Mouse (Mus musculus) E14TG2a.4 (cell line): Measurements from ENCODE around the gene Fhl5.
A peak's percentile ranks its signal among the peaks of the same experiment; 100 is the strongest.
"Not testable (repeated sequence)": the region's sequence is repeated elsewhere in the genome, so short reads cannot be mapped to it uniquely, and the experiment has no call there.

ENCODE experiments used
- H3K27me3 ChIP-seq: 2 replicates; pipeline ENCODE4 v1.6.1; 2014; ENCODE audit warnings: low read length, control low read depth; ENCODE audit not compliant: insufficient read depth
- H3K36me3 ChIP-seq: 2 replicates; pipeline ENCODE4 v1.6.1; 2014; ENCODE audit warnings: low read length, control low read depth; ENCODE audit not compliant: insufficient read depth
- H3K4me1 ChIP-seq: replicated peaks from 2 replicates; pipeline ENCODE4 v1.6.1; 2014; ENCODE audit warnings: low read depth, low read length, control low read depth
- H3K4me3 ChIP-seq: replicated peaks from 2 replicates; pipeline ENCODE4 v1.5.1; 2014; ENCODE audit warnings: mild to moderate bottlenecking, low read length
- H3K9me3 ChIP-seq: 2 replicates; pipeline ENCODE4 v1.6.1; 2014; ENCODE audit warnings: low read length, control low read depth
- CTCF ChIP-seq: conservative IDR thresholded peaks from 2 replicates; pipeline ENCODE4 v1.5.1; 2014; ENCODE audit warnings: low read length
- NANOG ChIP-seq: IDR thresholded peaks from 2 replicates; pipeline ENCODE4 v1.6.1; 2014; ENCODE audit warnings: borderline replicate concordance, low read length, mixed read lengths
- POU5F1 ChIP-seq: IDR thresholded peaks from 2 replicates; pipeline ENCODE4 v1.6.1; 2014; ENCODE audit warnings: low read length, borderline replicate concordance

Gene Fhl5

DNA sequence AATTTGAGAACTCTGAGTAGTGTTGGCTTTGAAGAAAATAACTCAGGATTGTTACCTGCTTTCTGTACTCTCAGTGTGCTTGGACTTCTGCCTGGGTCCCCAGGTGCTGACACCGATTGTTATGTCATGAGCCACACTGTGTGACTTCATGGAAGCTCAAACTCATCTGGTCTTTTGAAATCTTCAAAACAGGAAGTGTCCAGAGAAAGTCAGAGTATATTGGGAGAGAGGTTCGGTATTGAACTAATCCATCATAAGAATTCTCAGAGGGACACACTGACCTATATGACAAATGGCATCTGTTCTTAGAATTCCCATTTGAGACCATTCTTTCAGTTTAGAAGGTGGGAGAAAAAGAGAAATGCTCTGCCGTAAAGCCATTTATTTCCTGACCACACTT lies at the start of gene Fhl5:
Gene Fhl5, minus strand, starts transcription at position 101 of the 400 bp plus-strand sequence.
- TF ChIP-seq NANOG: no peak
- no peak for TF ChIP-seq CTCF
- no peak for TF ChIP-seq POU5F1
- no peaks in the 10 kb centered on the region for H3K9me3 ChIP-seq
- H3K4me1 ChIP-seq: no peaks in the 10 kb centered on the region

DNA sequence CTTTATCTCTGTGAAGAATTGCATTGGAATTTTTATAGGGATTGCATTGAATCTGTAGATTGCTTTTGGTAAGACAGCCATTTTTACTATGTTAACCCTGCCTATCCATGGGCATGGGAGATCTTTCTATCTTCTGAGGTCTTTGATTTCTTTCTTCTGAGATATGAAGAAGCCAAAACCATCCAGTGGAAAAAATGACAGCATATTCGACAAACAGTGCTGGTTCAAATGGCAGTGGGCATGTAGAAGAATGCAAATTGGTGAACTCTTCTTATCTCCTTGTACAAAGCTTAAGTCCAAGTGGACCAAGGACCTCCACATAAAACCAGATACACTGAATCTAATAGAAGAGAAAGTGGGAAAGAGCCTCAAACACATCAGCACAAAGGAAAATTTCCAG lies 42.3 kb upstream of the Fhl5 start:
- not testable (repeated sequence) for H3K27me3 ChIP-seq, H3K36me3 ChIP-seq, H3K4me3 ChIP-seq, H3K9me3 ChIP-seq
- peaks cover 16% of the 10 kb centered on the region for H3K4me1 ChIP-seq

More for the DNA sequence above, at the start of gene Fhl5:
- no peaks in the 10 kb centered on the region for H3K36me3 ChIP-seq
- no peaks in the 10 kb centered on the region for H3K27me3 ChIP-seq
- no peak within 1 kb of the TSS for H3K4me3 ChIP-seq

DNA sequence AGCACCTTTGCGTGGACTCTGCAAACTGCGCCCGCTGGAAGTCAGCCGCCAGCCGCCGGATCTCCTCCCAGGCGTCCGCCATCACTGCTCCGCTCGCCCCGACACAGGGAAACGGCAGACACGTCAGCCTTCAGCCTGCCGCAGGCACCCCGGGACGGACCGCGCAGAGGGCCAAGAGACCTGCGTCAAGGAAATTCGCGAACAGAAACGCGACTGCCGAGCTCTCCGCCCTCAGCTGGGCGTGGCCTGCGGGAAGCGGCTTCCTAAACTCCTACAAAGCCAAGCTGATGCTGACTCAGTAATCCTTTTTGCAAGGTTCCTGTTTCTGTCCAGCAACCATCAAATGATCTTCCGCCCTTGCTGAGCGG lies 39.0 kb upstream of the Fhl5 start, which contains the start of gene Ufl1:
Gene Ufl1, minus strand, starts transcription at position 151 of the 368 bp plus-strand sequence.
- Histone ChIP-seq H3K27me3 (no peaks in the 10 kb centered on the region), H3K4me1 (peaks cover 16% of the 10 kb centered on the region), H3K4me3 (peak within 1 kb of the TSS; percentile 93), H3K36me3 (peaks cover 20% of the 10 kb centered on the region), H3K9me3 (no peaks in the 10 kb centered on the region; the same call in 1 of the 2 replicates)
- no peak for TF ChIP-seq POU5F1
- no peak for TF ChIP-seq NANOG
- no peak for TF ChIP-seq CTCF

- Histone ChIP-seq H3K9me3 (no peaks in the 10 kb centered on the region; the same call in 1 of the 2 replicates), H3K4me3 (peak overlapping the region; percentile 93), H3K36me3 (peaks cover 21% of the 10 kb centered on the region), H3K4me1 (peaks cover 16% of the 10 kb centered on the region), H3K27me3 (no peaks in the 10 kb centered on the region)
- TF ChIP-seq NANOG (no peak), POU5F1 (no peak), CTCF (no peak)
These were observed 38.4 kb upstream of the Fhl5 start for GRCm38 (mm10) chr4:25280938-25281670.

GRCm38 (mm10) chr4:25272861-25273627 lies 30.4 kb upstream of the Fhl5 start:
- peaks cover 81% of the 10 kb centered on the region for H3K36me3 ChIP-seq
- H3K9me3 ChIP-seq: no peaks in the 10 kb centered on the region; the same call in 1 of the 2 replicates
- H3K4me3 ChIP-seq: no peak overlapping the region
- no peaks in the 10 kb centered on the region for H3K27me3 ChIP-seq
- no peaks in the 10 kb centered on the region for H3K4me1 ChIP-seq
- TF ChIP-seq CTCF (no peak), NANOG (no peak), POU5F1 (no peak)

- H3K4me1 ChIP-seq: no peaks in the 10 kb centered on the region
- H3K27me3 ChIP-seq: no peaks in the 10 kb centered on the region
- H3K4me3 ChIP-seq: no peak overlapping the region
- peaks cover 81% of the 10 kb centered on the region for H3K36me3 ChIP-seq
- no peaks in the 10 kb centered on the region; the same call in 1 of the 2 replicates for H3K9me3 ChIP-seq
- TF ChIP-seq CTCF: no peak
- no peak for TF ChIP-seq POU5F1
- TF ChIP-seq NANOG: no peak
These were observed 29.2 kb upstream of the Fhl5 start for GRCm38 (mm10) chr4:25271926-25272325.

GRCm38 (mm10) chr4:25267144-25267543 lies 24.5 kb upstream of the Fhl5 start:
- Histone ChIP-seq H3K36me3 (peaks cover 61% of the 10 kb centered on the region), H3K4me3 (no peak overlapping the region), H3K9me3 (no peaks in the 10 kb centered on the region), H3K4me1 (peaks cover 7% of the 10 kb centered on the region; the same call in 1 of the 2 replicates), H3K27me3 (no peaks in the 10 kb centered on the region)
- no peak for TF ChIP-seq NANOG
- no peak for TF ChIP-seq CTCF
- no peak for TF ChIP-seq POU5F1

DNA sequence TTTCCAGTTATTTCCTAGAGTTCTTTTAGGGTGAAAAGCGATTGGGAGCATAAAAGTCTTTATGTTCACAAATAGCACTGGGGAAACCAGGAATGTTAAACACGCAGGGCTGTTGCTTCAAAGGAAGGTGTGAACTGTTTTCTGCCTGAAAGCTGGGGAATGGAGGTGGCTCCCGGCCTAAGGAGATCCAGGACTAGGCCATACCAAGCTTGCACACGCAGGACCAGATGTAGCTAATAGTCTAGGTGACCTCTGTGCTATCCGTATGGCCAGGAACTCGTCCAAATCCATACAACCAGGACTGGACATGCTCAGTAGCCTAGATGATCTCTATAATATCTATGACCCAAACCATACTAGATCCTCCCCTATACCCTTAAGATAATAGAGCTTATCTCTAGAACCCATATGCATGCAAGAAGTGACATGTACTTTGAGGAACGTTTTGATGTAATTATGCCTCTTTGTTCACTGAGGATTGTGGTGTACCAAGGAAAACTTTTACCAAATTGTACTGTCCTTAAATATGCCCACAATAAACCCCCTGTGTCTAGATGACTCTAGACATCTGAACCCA lies 15.2 kb upstream of the Fhl5 start:
- Histone ChIP-seq H3K4me3 (no peak overlapping the region), H3K27me3 (no peaks in the 10 kb centered on the region), H3K9me3 (no peaks in the 10 kb centered on the region), H3K36me3 (peaks cover 44% of the 10 kb centered on the region), H3K4me1 (no peaks in the 10 kb centered on the region)
- TF ChIP-seq POU5F1 (no peak), CTCF (no peak), NANOG (no peak)

DNA sequence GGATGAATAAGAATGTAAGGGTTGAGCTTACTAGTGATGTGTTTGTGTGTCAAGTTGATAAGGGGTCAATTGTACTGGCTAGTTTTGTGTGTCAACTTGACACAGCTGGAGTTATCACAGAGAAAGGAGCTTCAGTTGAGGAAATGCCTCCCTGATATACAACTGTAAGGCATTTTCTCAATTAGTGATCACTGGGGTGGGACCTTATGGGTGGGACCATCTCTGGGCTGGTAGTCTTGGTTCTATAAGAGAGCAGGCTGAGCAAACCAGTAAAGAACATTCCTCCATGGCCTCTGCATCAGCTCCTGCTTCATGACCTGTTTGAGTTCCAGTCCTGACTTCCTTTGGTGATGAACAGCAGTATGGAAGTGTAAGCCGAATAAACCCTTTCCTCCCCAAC lies 7.0 kb downstream of the Fhl5 start:
- H3K27me3 ChIP-seq, H3K36me3 ChIP-seq, H3K9me3 ChIP-seq, H3K4me3 ChIP-seq, H3K4me1 ChIP-seq: not testable (repeated sequence)

DNA sequence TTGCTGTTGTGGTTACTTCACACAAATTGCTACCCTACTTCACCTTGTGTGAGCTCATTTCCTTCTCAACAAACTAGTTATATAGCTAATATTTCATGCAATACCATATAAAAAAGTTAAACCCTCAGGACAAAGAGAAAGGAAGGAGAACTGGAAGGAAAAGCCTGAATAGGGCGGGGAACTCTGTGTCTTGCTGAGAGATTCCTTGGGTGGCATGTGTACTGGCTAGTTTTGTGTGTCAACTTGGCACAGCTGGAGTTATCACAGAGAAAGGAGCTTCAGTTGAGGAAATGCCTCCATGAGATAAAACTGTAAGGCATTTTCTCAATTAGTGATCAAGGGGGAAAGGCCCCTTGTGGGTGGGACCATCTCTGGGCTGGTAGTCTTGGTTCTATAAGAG lies 8.9 kb downstream of the Fhl5 start:
- not testable (repeated sequence) for H3K4me3 ChIP-seq, H3K4me1 ChIP-seq, H3K36me3 ChIP-seq, H3K27me3 ChIP-seq, H3K9me3 ChIP-seq
